Mouse (Mus musculus) left cerebral cortex, postnatal 4 days (tissue): ENCODE results near the gene Map3k14. TPM values are rescaled to one million over a fixed set of nuclear protein-coding genes. Genes with fewer than 3 reads are reported as not detected.
A peak's percentile ranks its signal among the peaks of the same experiment; 100 is the strongest.

Source experiments
- DNase-seq: peaks from one replicate; pipeline ENCODE4 v3.0.0-alpha.2; 2022
- intact Hi-C: fragments of 180-260 bp; cut with DNase I; formaldehyde crosslinking; loops from one replicate; pipeline ENCODE4 v1.15.1; 2025
- total RNA-seq, 2 experiments: library from RNA; stranded (reverse); gene quantifications; 2 replicates each; pipeline ENCODE4 v1.2.3; 2021

Gene Map3k14
- total RNA-seq, 2 experiments from 2014 or later: 3.7 to 4.3 TPM

GRCm38 (mm10) chr11:103181349-103181748 is 85.9 kb downstream of the Map3k14 start:
- DNase-seq: no peak
- intact Hi-C loops: no loop called here

- no peak for DNase-seq
- intact Hi-C loops: no loop called here
These were observed 86.8 kb downstream of the Map3k14 start for GRCm38 (mm10) chr11:103180426-103180825.

GRCm38 (mm10) chr11:103178748-103179147 is 88.5 kb downstream of the Map3k14 start:
- no peak for DNase-seq
- intact Hi-C loops: no loop called here

DNA sequence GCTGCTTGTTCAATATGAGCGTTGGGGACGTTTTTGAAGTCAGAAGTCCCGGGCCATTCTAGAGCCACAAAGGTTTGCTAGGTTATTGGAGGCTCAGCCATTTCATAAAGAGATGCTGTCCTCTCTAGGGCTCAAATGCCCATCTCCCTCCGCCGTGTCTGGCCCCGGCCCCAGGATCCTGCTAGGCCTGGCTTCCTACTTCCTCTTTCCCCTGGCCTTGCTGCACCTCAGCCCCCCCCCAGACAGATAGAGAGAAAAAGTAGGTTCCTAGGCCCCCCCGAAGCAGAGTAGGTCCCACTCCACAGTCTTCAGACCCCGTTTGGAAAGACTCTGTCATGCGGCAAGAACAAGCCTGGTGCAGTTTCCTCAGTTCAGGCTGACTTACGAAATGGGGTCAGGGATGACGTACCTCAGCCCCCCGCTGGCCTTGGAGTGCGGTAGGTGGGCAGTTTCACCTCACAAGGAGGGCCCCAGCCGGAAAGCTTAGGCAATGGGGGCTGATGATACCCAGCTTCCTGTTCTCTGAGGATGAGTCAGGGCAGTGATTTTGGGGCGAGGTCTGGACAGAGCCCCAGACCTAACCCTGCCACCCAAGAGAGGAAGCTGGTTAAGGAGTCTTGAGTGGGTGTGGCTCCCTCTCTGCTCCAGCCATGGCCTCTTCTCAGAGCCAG is 89.3 kb downstream of the Map3k14 start:
- intact Hi-C loops: no loop called here
- no peak for DNase-seq

DNA sequence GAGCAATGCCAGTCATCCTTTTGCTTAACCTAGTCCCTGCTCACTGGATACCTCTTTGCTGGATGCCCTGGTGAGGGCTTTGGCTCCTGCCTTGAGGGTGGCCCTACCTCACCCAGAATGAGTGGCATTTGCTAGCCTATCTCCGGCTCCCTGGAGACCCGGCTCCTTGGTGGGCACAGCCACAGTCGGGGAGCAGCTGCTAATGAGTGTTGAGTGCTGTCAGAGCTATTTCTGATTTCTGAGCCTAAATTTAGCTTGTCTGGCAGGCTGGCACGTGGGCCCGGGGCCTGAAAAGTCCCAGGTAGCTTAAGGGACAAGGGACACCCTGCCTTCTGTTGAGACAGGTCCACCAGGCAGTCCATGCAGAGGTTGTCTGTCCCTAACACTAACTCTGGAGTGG is 90.1 kb downstream of the Map3k14 start:
- DNase-seq: no peak
- intact Hi-C loops: no loop called here

GRCm38 (mm10) chr11:103176510-103176909 is 90.8 kb downstream of the Map3k14 start:
- intact Hi-C loops: no loop called here
- no peak for DNase-seq

DNA sequence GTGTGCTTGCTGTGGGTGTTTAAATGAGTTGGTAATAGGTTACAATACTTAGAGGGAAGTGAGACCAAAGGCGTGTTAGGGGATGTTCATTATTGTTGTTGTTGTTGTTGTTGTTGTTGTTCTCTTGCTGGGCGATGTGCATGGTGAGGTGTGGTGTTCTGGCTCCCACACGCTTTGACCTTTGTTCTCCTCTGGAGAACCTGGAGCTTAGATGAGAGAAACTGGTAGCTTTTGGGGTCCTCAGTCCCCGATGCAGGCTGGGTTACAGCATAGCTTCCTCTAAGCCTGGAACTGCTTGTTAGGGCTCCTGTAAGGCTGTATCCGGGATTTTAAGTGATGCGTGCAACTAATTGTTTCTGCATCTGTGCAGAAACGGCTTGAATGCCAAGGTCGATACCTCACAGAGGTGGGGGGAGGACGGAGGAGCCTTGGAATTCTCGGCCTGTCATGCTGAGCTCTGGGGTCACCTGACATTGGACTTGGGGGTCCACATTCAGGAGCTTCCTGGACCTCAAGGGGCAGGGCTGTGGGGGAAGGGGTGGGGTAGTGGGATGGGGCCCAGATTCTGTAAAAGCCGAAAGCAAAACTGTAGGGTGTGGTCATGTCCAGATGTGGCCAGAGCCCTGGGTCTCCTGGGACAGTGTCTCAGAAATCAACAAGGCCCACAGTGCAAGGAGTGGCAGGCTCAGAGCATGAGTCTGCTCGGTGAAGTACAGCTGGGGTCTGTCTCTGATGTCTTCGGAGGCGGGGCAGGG is 91.4 kb downstream of the Map3k14 start:
- intact Hi-C loops: no loop called here
- DNase-seq: no peak

DNA sequence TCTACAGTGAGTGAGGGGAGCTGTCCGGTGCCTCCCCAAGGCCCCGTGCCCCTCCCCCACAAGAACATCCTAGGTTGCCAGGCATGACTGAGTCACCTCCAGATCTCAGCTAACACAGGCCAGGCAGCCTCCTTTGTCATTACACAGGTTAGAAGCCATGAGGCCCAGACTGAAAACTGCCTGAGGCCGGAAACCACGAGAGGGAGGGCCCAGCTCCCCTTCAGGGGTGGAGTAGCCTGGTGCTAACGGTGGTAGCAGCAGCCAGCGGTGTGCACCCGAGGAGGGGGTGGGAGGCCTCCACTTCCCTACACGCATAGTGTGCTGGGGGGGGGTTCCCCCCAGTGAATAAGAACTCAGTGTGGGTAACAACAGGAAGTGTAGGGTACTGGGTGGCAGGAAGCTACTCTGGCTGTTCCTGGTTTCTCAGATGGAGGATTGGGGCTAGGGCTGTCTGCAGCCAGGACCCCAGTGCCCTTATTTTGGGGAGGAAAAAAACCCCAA is 92.3 kb downstream of the Map3k14 start:
- intact Hi-C loops: no loop called here
- DNase-seq: no peak

DNA sequence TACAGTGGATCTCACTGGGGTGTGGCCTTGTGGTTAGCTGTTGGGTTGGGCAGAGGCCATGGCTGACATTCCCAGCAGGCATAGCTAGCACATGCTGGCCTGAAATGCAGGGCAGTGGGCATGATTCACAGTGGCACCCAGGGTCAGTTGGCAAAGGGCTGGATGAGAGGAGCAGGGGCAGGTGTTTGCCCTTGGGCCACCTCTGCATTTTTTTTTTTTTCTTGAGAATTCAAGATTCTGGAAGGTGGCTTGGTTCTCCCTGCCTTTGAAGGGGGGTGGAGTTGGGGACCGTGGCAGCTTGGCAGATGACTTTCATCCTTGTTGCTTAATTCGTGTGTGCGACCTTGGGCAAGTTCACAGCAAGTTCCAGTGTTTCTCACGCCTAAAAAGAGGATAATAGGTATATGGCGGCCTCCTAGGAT is 92.8 kb downstream of the Map3k14 start:
- no peak for DNase-seq
- intact Hi-C loops: no loop called here

DNA sequence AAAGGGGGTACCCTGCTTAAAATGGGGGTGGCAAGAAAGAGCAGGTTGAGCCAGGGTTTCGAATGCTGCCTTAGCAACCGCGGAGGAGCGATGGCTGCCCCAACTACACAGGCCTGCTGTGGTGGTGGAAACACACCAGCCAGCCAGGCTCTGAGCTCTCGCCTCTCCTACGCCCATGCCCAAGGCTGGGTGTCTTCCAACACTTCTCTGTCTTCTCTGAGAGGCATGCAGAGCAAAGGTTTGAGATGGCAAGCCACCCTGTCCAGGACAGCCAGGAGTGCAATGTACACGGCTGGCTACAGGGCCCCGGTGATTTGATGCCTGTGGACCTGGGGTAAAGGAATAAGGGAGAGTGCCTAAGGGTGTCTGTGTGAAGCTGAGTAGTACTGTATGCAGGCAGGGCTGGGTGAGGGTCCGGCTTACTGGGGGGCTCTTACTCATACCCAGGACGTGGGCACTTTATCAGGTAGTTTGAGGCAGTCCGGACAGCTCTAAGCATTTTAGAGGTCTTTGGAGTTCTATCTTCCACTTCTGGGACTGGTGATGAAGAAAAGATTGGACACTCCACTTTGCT is 93.4 kb downstream of the Map3k14 start:
- DNase-seq: no peak
- intact Hi-C loops: no loop called here

DNA sequence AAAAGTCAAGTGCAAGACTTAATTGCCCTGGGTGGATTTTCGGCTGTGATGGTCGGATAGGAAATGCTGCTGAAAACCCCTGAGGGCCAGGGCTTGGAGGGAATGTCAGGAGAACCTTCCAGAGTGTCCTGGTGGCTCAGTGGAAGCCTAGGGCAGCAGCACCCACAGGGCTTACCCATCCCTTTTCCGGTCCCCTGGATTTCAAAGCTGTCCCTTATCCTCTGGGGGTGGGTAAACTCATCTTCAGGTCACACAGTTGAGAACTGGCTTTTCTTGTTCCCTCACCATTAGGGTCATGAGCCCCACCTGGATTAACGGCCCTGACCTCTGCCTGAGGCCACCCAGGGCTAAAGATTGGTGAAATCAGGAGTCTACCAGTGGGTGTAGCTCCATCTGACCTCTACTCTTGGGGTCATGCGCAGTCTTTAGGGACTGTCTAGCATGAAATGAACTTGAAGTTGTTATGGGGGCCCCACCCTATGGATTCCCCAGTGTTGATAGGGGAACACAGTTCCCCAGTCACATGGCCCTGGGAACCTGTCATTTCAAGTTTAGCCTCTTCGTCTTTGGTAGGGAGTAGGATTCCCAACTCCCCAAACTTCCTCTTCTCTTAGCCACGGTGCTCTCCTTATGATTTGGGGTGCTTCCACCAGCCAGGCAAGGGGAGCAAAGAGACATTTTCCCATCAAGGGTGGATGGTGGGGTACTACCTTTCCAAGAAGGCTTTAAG is 94.1 kb downstream of the Map3k14 start:
- no peak for DNase-seq
- intact Hi-C loops: no loop called here

GRCm38 (mm10) chr11:103172392-103173040 is 94.8 kb downstream of the Map3k14 start:
- DNase-seq: no peak
- intact Hi-C loops: no loop called here

DNA sequence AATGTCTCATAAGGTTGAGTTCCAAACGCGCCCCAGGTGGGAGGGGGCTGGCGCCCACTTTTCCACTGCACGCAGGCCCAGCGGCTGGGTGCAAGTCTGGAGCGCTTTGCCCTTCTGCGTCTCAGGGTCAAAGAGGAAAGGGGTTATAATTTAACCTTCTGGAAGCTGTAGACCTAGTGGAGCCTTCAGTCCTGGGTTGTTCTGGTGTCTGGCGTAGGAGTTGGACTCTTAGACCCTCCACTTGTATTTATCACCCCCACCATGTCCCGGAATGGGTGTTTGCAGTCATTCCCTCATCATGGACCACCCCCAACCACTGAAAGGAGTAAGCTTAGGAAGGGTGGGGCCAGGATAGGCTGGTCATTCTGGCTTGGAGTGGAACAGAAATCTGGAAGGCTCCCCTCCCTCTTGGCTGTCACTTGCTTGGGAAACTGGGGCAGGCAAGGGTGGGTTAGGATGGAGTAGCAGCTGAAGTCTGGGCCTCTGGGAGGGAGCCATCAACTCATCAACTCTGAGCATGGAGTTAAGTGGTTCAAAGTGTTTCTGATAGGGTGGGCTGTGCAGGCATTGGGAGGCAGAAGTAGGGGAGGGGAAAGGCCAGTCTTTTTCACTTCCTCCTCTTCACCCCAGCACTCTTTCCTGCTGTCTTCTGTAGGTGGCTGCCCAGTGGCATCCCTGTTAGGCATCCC is 95.4 kb downstream of the Map3k14 start:
- no peak for DNase-seq
- intact Hi-C loops: no loop called here

- DNase-seq: no peak
- intact Hi-C loops: no loop called here
These were observed 96.0 kb downstream of the Map3k14 start for GRCm38 (mm10) chr11:103171286-103171620.

- peak; percentile 38 for DNase-seq
- intact Hi-C loops: no loop called here
These were observed 96.6 kb downstream of the Map3k14 start, which contains the start of gene Fmnl1 for GRCm38 (mm10) chr11:103170494-103171285. TSS of gene Fmnl1 (plus strand) at chr11:103171107.

DNA sequence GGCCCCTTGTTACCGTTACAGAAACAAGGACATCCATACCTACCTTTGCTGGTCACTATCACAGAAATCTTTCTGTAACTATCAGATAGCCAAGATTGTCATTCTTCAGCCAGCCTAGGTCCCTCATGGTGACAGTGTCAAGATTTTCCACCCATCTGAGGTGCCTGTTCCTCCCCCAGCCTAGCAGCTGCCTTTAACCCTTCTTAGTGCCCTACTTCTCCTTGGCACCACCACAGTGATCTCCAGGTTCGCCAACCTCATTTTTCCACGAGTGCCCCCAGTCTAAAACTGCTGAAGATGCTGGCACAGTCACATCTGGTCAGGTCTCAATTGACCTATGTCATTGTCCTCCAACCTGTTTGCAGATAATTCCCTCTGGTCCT is 97.2 kb downstream of the Map3k14 start:
- intact Hi-C loops: no loop called here
- no peak for DNase-seq
